Mouse (Mus musculus) intestine, embryonic 16.5 days (tissue): ENCODE measurements around the gene Tap1. TPM values are rescaled to one million over a fixed set of nuclear protein-coding genes. Genes with fewer than 3 reads are reported as not detected.
"Not testable (repeated sequence)": the region's sequence is repeated elsewhere in the genome, so short reads cannot be mapped to it uniquely, and the experiment has no call there.

Experiments
- ATAC-seq: fragments of 200-750 bp; cut with Nextera tagmentation; 2 replicates; pipeline ENCODE4 v1.8.0; 2017; ENCODE audit warnings: moderate TSS enrichment, moderate library complexity
- H3K27ac ChIP-seq: fragments of 300-500 bp; sonication (generic); 2 replicates; pipeline ENCODE4 v1.5.1; 2014; ENCODE audit warnings: mild to moderate bottlenecking, low read length
- H3K27me3 ChIP-seq: fragments of 300-500 bp; sonication (generic); replicated peaks from 2 replicates; pipeline ENCODE4 v1.6.1; 2014; ENCODE audit warnings: low read length, control low read depth, mixed read lengths; ENCODE audit not compliant: control insufficient read depth, insufficient read depth
- H3K36me3 ChIP-seq: fragments of 300-500 bp; sonication (generic); 2 replicates; pipeline ENCODE4 v1.6.1; 2014; ENCODE audit warnings: low read length, control low read depth; ENCODE audit not compliant: control insufficient read depth, insufficient read depth
- H3K4me1 ChIP-seq: fragments of 300-500 bp; sonication (generic); 2 replicates; pipeline ENCODE4 v1.6.1; 2014; ENCODE audit warnings: low read length, control low read depth, mixed read lengths; ENCODE audit not compliant: control insufficient read depth, insufficient read depth
- H3K4me2 ChIP-seq: fragments of 300-500 bp; sonication (generic); 2 replicates; pipeline ENCODE4 v1.6.1; 2014; ENCODE audit warnings: low read depth, low read length, control low read depth
- H3K4me3 ChIP-seq: fragments of 300-500 bp; sonication (generic); 2 replicates; pipeline ENCODE4 v1.5.1; 2014; ENCODE audit warnings: mild to moderate bottlenecking, low read length
- H3K9ac ChIP-seq: fragments of 300-500 bp; sonication (generic); 2 replicates; pipeline ENCODE4 v1.6.1; 2014; ENCODE audit warnings: low read depth, low read length
- H3K9me3 ChIP-seq: fragments of 300-500 bp; sonication (generic); 2 replicates; pipeline ENCODE4 v1.6.1; 2016; ENCODE audit warnings: low read length, control low read depth; ENCODE audit not compliant: control insufficient read depth
- WGBS: fragments of 180-500 bp; shearing (Covaris S2); extraction: QIAGEN DNeasy Blood & Tissue Kit; methylation state at CpG from one replicate; pipeline ENCODE4 v1.1.7; 2014; 5-methylcytosine and 5-hydroxymethylcytosine counted together
- polyA plus RNA-seq: library from polyadenylated mRNA; unstranded; fragments of >200 nt; fragmentation: Nextera tagmentation; extraction: Ambion mirVana; gene quantifications from 2 replicates; pipeline ENCODE4 v1.2.1, GENCODE M21; 2015

Gene Tap1
- polyA plus RNA-seq, 1 experiment from 2014 or later = 8.5 TPM

- not testable (repeated sequence) for H3K27ac ChIP-seq, H3K9me3 ChIP-seq, H3K9ac ChIP-seq, ATAC-seq, H3K4me3 ChIP-seq, H3K36me3 ChIP-seq, H3K4me1 ChIP-seq, H3K4me2 ChIP-seq, H3K27me3 ChIP-seq
- WGBS = 89% methylated on average over 4 of the region's 4 CpGs
Observed at GRCm38 (mm10) chr17:34144221-34144620, 43.1 kb upstream of the Tap1 start.

GRCm38 (mm10) chr17:34144960-34145371, 42.4 kb upstream of the Tap1 start:
- WGBS = 72% methylated on average over 3 of the region's 3 CpGs
- Histone ChIP-seq H3K9me3 (no peaks in the 10 kb centered on the region), H3K27me3 (peaks cover 7% of the 10 kb centered on the region; the same call in 1 of the 2 replicates), H3K4me1 (no peaks in the 10 kb centered on the region; the same call in 1 of the 2 replicates), H3K36me3 (no peaks in the 10 kb centered on the region), H3K4me2 (no peak overlapping the region), H3K4me3 (no peak overlapping the region), H3K27ac (no peak overlapping the region), H3K9ac (no peak overlapping the region)
- ATAC-seq = no peak

GRCm38 (mm10) chr17:34152923-34153322, 34.4 kb upstream of the Tap1 start, which contains the start of gene H2-DMb1:
H2-DMb1 (plus strand) TSS chr17:34153072.
- ATAC-seq = no peak
- H3K4me3 ChIP-seq = no peak within 1 kb of the TSS
- 59% methylated on average over 4 of the region's 4 CpGs for WGBS
- no peak within 1 kb of the TSS for H3K4me2 ChIP-seq
- no peak within 1 kb of the TSS for H3K9ac ChIP-seq
- no peak within 1 kb of the TSS for H3K27ac ChIP-seq
- H3K27me3 ChIP-seq = no peaks in the 10 kb centered on the region
- no peaks in the 10 kb centered on the region for H3K36me3 ChIP-seq
- H3K4me1 ChIP-seq = no peaks in the 10 kb centered on the region
- H3K9me3 ChIP-seq = no peaks in the 10 kb centered on the region

- Histone ChIP-seq H3K27me3 (no peaks in the 10 kb centered on the region), H3K4me1 (no peaks in the 10 kb centered on the region), H3K4me3 (no peak overlapping the region), H3K27ac (no peak overlapping the region), H3K4me2 (no peak overlapping the region), H3K9me3 (no peaks in the 10 kb centered on the region), H3K9ac (no peak overlapping the region), H3K36me3 (no peaks in the 10 kb centered on the region)
- WGBS = 49% methylated on average over 5 of the region's 5 CpGs
- ATAC-seq = no peak
Observed at GRCm38 (mm10) chr17:34155534-34155933, 31.8 kb upstream of the Tap1 start.

- ATAC-seq = no peak
- Histone ChIP-seq H3K27ac (no peak overlapping the region), H3K4me2 (no peak overlapping the region), H3K9ac (no peak overlapping the region), H3K27me3 (no peaks in the 10 kb centered on the region), H3K36me3 (no peaks in the 10 kb centered on the region), H3K4me1 (no peaks in the 10 kb centered on the region), H3K9me3 (peaks cover 4% of the 10 kb centered on the region; the same call in 1 of the 2 replicates), H3K4me3 (no peak overlapping the region)
- 37% methylated on average over 9 of the region's 9 CpGs for WGBS
Observed at GRCm38 (mm10) chr17:34164202-34164895, 23.0 kb upstream of the Tap1 start.

GRCm38 (mm10) chr17:34165033-34165730, 22.2 kb upstream of the Tap1 start:
- 80% methylated on average over 6 of the region's 6 CpGs for WGBS
- H3K9me3 ChIP-seq = peaks cover 4% of the 10 kb centered on the region; the same call in 1 of the 2 replicates
- H3K4me3 ChIP-seq = no peak overlapping the region
- no peak overlapping the region for H3K9ac ChIP-seq
- H3K4me1 ChIP-seq = no peaks in the 10 kb centered on the region
- ATAC-seq = no peak
- no peak overlapping the region for H3K27ac ChIP-seq
- no peak overlapping the region for H3K4me2 ChIP-seq
- H3K27me3 ChIP-seq = no peaks in the 10 kb centered on the region
- no peaks in the 10 kb centered on the region for H3K36me3 ChIP-seq

GRCm38 (mm10) chr17:34169279-34169678, 18.1 kb upstream of the Tap1 start:
- Histone ChIP-seq H3K9ac (no peak overlapping the region), H3K27ac (no peak overlapping the region), H3K36me3 (no peaks in the 10 kb centered on the region), H3K27me3 (no peaks in the 10 kb centered on the region), H3K9me3 (peaks cover 10% of the 10 kb centered on the region), H3K4me1 (no peaks in the 10 kb centered on the region), H3K4me3 (no peak overlapping the region), H3K4me2 (no peak overlapping the region)
- no peak for ATAC-seq
- 0% methylated on average over 2 of the region's 2 CpGs for WGBS

- H3K27ac ChIP-seq = no peak overlapping the region
- H3K4me3 ChIP-seq = no peak overlapping the region
- peaks cover 8% of the 10 kb centered on the region for H3K9me3 ChIP-seq
- no peak for ATAC-seq
- H3K4me2 ChIP-seq = no peak overlapping the region
- H3K9ac ChIP-seq = no peak overlapping the region
- H3K27me3 ChIP-seq = no peaks in the 10 kb centered on the region
- 23% methylated on average over 4 of the region's 4 CpGs for WGBS
- no peaks in the 10 kb centered on the region for H3K4me1 ChIP-seq
- H3K36me3 ChIP-seq = no peaks in the 10 kb centered on the region
Observed at GRCm38 (mm10) chr17:34170487-34170876, 16.9 kb upstream of the Tap1 start.

GRCm38 (mm10) chr17:34170877-34171498, 16.4 kb upstream of the Tap1 start:
- no peaks in the 10 kb centered on the region for H3K36me3 ChIP-seq
- ATAC-seq = no peak
- H3K9me3 ChIP-seq = peaks cover 6% of the 10 kb centered on the region
- no peak overlapping the region for H3K9ac ChIP-seq
- no peak overlapping the region for H3K4me3 ChIP-seq
- H3K4me1 ChIP-seq = no peaks in the 10 kb centered on the region
- 45% methylated on average over 13 of the region's 13 CpGs for WGBS
- no peaks in the 10 kb centered on the region for H3K27me3 ChIP-seq
- H3K4me2 ChIP-seq = no peak overlapping the region
- H3K27ac ChIP-seq = no peak overlapping the region
